Mouse (Mus musculus) monocyte, adult 2 months (primary cell): Measurements from ENCODE around the gene Olfr644.
A peak's percentile ranks its signal among the peaks of the same experiment; 100 is the strongest.

Source experiments
- DNase-seq, 2 experiments: peaks; one replicate each; pipeline ENCODE4 v3.0.0; 2022; ENCODE audit warnings: low spot score in 2 of 2, low read depth in 1 of 2

Olfr644 gene

GRCm38 (mm10) chr7:104071769-104072168, at the start of gene Olfr644:
TSS of gene Olfr644 (minus strand) at chr7:104071869.
- no peak for DNase-seq

GRCm38 (mm10) chr7:104104757-104104972, 33.0 kb upstream of the Olfr644 start, which contains the start of gene Olfr646:
TSS of gene Olfr646 (plus strand) at chr7:104104873.
- DNase-seq, result no peak

GRCm38 (mm10) chr7:104103913-104104756, 32.5 kb upstream of the Olfr644 start:
- no peak for DNase-seq

GRCm38 (mm10) chr7:104085365-104085764, 13.7 kb upstream of the Olfr644 start, which contains the start of gene Olfr645:
TSS of gene Olfr645 (minus strand) at chr7:104085465.
- no peak for DNase-seq

- no peak for DNase-seq
Observed at GRCm38 (mm10) chr7:104061345-104061744, 10.3 kb downstream of the Olfr644 start, which contains the start of gene 4930516K23Rik. TSS of gene 4930516K23Rik (minus strand) at chr7:104061445.

- DNase-seq, result no peak
Observed at GRCm38 (mm10) chr7:104059215-104059614, 12.5 kb downstream of the Olfr644 start.

GRCm38 (mm10) chr7:104052566-104052965, 19.1 kb downstream of the Olfr644 start, which contains the start of gene Olfr642:
TSS of gene Olfr642 (minus strand) at chr7:104052666.
- DNase-seq, result no peak

GRCm38 (mm10) chr7:104050745-104051144, 20.9 kb downstream of the Olfr644 start:
- DNase-seq, result no peak

GRCm38 (mm10) chr7:104035145-104035544, 36.5 kb downstream of the Olfr644 start, which contains the start of gene Olfr641:
TSS of gene Olfr641 (plus strand) at chr7:104035445.
- DNase-seq, result no peak

GRCm38 (mm10) chr7:104026978-104027377, 44.7 kb downstream of the Olfr644 start:
- no peak for DNase-seq

- no peak for DNase-seq
Observed at GRCm38 (mm10) chr7:104025473-104025872, 46.2 kb downstream of the Olfr644 start, which contains the start of gene Olfr640. TSS of gene Olfr640 (minus strand) at chr7:104025573.

GRCm38 (mm10) chr7:104021651-104022050, 50.0 kb downstream of the Olfr644 start:
- peak in 1 of 2 experiments; percentile 0 for DNase-seq

- no peak for DNase-seq
Observed at GRCm38 (mm10) chr7:104018953-104019352, 52.7 kb downstream of the Olfr644 start.

- no peak for DNase-seq
Observed at GRCm38 (mm10) chr7:104017203-104017602, 54.5 kb downstream of the Olfr644 start, which contains the start of gene Olfr639. TSS of gene Olfr639 (minus strand) at chr7:104017303.
